Mouse (Mus musculus): ENCODE measurements around the gene Aph1c. TPM values are rescaled to one million over a fixed set of nuclear protein-coding genes. Genes with fewer than 3 reads are reported as not detected.
A peak's percentile ranks its signal among the peaks of the same experiment; 100 is the strongest.
"Not testable (repeated sequence)": the region's sequence is repeated elsewhere in the genome, so short reads cannot be mapped to it uniquely, and the experiment has no call there.

Gene Aph1c
- polyA plus RNA-seq, 1 experiment from 2014 or later = 4.0 TPM

DNA sequence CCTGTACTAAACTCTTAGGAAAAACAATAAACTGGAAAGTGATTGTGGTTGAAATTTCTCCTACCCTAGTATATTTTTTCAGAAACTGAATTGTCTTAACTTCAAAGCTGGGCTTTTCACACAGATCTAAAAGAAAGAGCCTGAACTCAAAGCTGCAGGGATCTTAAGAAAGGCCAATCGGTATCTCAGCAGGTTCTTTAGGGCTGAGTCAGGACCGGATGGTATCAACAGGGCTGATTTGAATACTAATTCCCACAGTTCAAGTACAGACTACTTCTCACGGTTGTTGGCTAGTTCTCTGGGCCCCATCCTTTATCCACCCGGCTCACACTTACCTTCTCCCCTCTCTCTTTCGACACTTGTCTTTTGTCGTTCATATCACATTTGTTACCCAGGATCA lies 18.1 kb upstream of the Aph1c start:
- H3K27me3 ChIP-seq (ENCODE audit: control insufficient read depth, insufficient read depth, low read length) = no peaks in the 10 kb centered on the region
- no peak overlapping the region for H3K27ac ChIP-seq (ENCODE audit: low read depth, low read length)
- H3K4me2 ChIP-seq (ENCODE audit: low read depth, low read length) = no peak overlapping the region
- H3K36me3 ChIP-seq (ENCODE audit: control insufficient read depth, insufficient read depth, low read length) = peaks cover 2% of the 10 kb centered on the region; the same call in 1 of the 2 replicates
- H3K4me3 ChIP-seq (ENCODE audit: low read depth, low read length) = no peak overlapping the region
- no peaks in the 10 kb centered on the region for H3K4me1 ChIP-seq (ENCODE audit: control insufficient read depth, insufficient read depth, low read length)
- no peaks in the 10 kb centered on the region for H3K9me3 ChIP-seq (ENCODE audit: control insufficient read depth, low read length)
- H3K9ac ChIP-seq (replicated peaks; ENCODE audit: low read depth, low read length) = no peak overlapping the region
- no peak for ATAC-seq (ENCODE audit: low read depth)
- WGBS = 19% methylated on average over 6 of the region's 6 CpGs

DNA sequence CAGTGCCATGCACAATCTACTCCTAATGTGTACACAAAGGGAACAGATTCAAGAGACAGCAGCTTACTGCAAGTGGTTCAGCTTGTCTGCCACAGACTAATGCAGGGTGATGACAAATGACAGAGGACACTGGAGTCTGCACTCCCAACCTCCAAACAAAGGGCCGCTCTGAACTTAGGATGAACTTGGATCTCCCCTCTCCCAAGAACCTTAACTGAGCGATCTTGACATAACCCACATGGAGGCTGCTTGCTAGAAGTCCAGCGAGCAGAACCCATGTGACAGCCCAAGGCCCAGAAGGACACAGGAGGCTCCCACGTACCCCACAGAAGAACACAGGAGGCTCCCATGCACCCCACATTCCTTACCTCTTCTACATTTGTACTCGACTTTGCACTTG lies 16.4 kb upstream of the Aph1c start:
- ATAC-seq (ENCODE audit: low read depth) = no peak

DNA sequence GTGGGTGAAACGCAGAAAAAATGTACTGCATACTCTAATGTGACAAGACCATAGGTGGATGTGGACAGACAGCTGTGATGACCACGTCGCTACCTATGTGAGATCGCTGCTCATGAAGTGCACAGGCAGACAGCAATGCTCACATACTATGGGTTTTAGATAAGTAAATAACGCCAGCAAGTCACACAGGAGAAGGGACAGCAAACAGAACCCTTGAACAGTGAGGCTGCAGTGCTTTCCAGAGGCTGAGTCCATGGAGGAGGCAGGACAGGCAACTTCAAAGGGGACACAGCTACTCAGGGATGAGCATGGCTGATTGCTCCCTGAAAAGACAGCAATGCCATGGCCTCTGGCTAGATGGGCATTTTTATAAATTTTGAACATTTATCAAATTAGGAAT lies 12.3 kb upstream of the Aph1c start:
- Histone ChIP-seq H3K4me3 (ENCODE audit: low read depth, low read length) (no peak overlapping the region), H3K27ac (ENCODE audit: low read depth, low read length) (no peak overlapping the region), H3K4me2 (ENCODE audit: low read depth, low read length) (no peak overlapping the region), H3K4me1 (ENCODE audit: control insufficient read depth, insufficient read depth, low read length) (no peaks in the 10 kb centered on the region), H3K9me3 (ENCODE audit: control insufficient read depth, low read length) (no peaks in the 10 kb centered on the region), H3K27me3 (ENCODE audit: control insufficient read depth, insufficient read depth, low read length) (no peaks in the 10 kb centered on the region), H3K9ac (replicated peaks; ENCODE audit: low read depth, low read length) (no peak overlapping the region), H3K36me3 (ENCODE audit: control insufficient read depth, insufficient read depth, low read length) (peaks cover 11% of the 10 kb centered on the region; the same call in 1 of the 2 replicates)
- whole genome bisulfite sequencing = 95% methylated on average over 5 of the region's 5 CpGs
- ATAC-seq (ENCODE audit: low read depth) = no peak

More for the DNA sequence above, 16.4 kb upstream of the Aph1c start:
- no peaks in the 10 kb centered on the region for H3K4me1 ChIP-seq (ENCODE audit: control insufficient read depth, insufficient read depth, low read length)
- peaks cover 11% of the 10 kb centered on the region; the same call in 1 of the 2 replicates for H3K36me3 ChIP-seq (ENCODE audit: control insufficient read depth, insufficient read depth, low read length)
- H3K27me3 ChIP-seq (ENCODE audit: control insufficient read depth, insufficient read depth, low read length) = no peaks in the 10 kb centered on the region
- 80% methylated on average over 5 of the region's 5 CpGs for WGBS
- H3K4me3 ChIP-seq (ENCODE audit: low read depth, low read length) = no peak overlapping the region
- H3K27ac ChIP-seq (ENCODE audit: low read depth, low read length) = no peak overlapping the region
- no peak overlapping the region for H3K4me2 ChIP-seq (ENCODE audit: low read depth, low read length)
- no peak overlapping the region for H3K9ac ChIP-seq (replicated peaks; ENCODE audit: low read depth, low read length)
- no peaks in the 10 kb centered on the region for H3K9me3 ChIP-seq (ENCODE audit: control insufficient read depth, low read length)

DNA sequence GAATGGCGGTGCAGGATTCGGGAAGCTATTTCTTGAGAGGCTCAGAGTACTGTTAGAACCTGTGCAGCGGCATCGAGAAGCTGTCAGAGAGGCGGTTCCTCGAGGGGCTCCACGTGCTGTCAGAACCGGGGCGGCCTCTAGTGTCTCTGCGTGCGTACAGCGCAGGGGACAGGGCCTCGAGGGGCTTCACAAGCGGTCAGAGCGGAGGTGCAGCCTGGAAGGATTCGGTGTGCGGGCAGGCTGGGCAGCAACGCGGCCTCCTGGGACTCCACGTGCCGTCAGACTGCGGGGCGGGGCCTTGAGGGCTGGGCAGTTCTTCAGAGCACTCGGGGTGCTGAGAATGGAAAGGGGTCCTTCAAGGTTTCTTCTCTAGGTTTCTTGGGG lies 563 bp upstream of the Aph1c start:
- no peaks in the 10 kb centered on the region for H3K36me3 ChIP-seq (ENCODE audit: control insufficient read depth, insufficient read depth, low read length)
- peak overlapping the region; percentile 89 for H3K4me2 ChIP-seq (ENCODE audit: low read depth, low read length)
- H3K4me1 ChIP-seq (ENCODE audit: control insufficient read depth, insufficient read depth, low read length) = peaks cover 6% of the 10 kb centered on the region
- H3K27ac ChIP-seq (ENCODE audit: low read depth, low read length) = no peak overlapping the region
- ATAC-seq (ENCODE audit: low read depth) = peak; percentile 80
- H3K9me3 ChIP-seq (ENCODE audit: control insufficient read depth, low read length) = no peaks in the 10 kb centered on the region
- peak overlapping the region; percentile 51 for H3K4me3 ChIP-seq (ENCODE audit: low read depth, low read length)
- no peaks in the 10 kb centered on the region for H3K27me3 ChIP-seq (ENCODE audit: control insufficient read depth, insufficient read depth, low read length)
- peak overlapping the region; percentile 47 for H3K9ac ChIP-seq (replicated peaks; ENCODE audit: low read depth, low read length)
- 0% methylated on average over 24 of the region's 24 CpGs for WGBS

DNA sequence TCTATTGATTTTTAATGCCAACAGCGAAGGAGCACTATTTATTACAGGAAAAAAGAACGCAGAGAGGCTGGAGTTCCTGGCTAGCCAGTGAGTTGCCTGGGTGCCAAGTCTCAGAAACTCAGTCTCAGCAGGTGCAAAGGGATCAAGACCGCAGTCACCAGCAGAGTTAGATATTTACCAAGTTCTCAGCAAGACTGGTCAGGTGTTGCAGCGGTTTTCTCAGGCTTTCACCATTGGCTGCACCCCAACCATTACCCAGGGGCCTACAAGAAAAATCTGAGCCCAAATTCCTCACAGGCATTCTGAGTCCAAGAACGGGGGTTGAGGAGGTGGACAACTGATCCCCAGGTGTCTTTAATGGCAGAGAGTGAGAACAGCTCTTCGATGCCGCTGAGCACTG lies 675 bp downstream of the Aph1c start:
- no peaks in the 10 kb centered on the region for H3K9me3 ChIP-seq (ENCODE audit: control insufficient read depth, low read length)
- H3K27me3 ChIP-seq (ENCODE audit: control insufficient read depth, insufficient read depth, low read length) = no peaks in the 10 kb centered on the region
- H3K9ac ChIP-seq (replicated peaks; ENCODE audit: low read depth, low read length) = peak overlapping the region; percentile 51
- peak overlapping the region; percentile 89 for H3K4me2 ChIP-seq (ENCODE audit: low read depth, low read length)
- H3K27ac ChIP-seq (ENCODE audit: low read depth, low read length) = no peak overlapping the region
- peaks cover 6% of the 10 kb centered on the region for H3K4me1 ChIP-seq (ENCODE audit: control insufficient read depth, insufficient read depth, low read length)
- no peak for ATAC-seq (ENCODE audit: low read depth)
- 18% methylated on average over 7 of the region's 7 CpGs for WGBS
- H3K36me3 ChIP-seq (ENCODE audit: control insufficient read depth, insufficient read depth, low read length) = no peaks in the 10 kb centered on the region
- peak overlapping the region; percentile 51 for H3K4me3 ChIP-seq (ENCODE audit: low read depth, low read length)

DNA sequence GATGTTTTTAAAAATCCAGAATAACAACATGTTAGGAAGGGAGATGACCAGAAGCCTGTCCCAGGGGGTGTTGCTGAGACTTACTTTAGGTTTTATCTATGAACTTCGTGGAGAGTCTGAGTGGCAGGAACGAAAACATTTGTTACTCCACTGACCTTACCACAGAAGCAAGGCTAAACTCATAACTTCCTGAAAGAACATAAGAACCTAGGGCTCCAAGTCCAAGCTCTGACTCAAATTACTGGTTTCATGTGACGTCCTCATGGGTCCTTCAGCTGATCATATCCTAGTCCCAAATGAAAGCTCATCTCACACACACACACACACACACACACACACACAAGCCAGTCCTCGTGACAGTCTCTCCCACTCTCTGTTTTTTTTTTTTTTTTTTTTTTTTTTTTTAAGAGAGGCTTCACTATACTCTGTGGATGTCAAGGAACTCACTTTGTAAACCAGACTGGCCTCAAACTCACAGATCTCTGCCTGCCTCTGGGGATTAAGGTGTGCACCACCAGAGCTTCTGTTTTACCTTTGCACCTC lies 2.1 kb downstream of the Aph1c start:
- WGBS = 73% methylated on average over 4 of the region's 4 CpGs
- Histone ChIP-seq H3K4me3 (ENCODE audit: low read depth, low read length) (no peak overlapping the region), H3K9me3 (ENCODE audit: control insufficient read depth, low read length) (no peaks in the 10 kb centered on the region), H3K4me1 (ENCODE audit: control insufficient read depth, insufficient read depth, low read length) (peaks cover 6% of the 10 kb centered on the region), H3K36me3 (ENCODE audit: control insufficient read depth, insufficient read depth, low read length) (no peaks in the 10 kb centered on the region), H3K27me3 (ENCODE audit: control insufficient read depth, insufficient read depth, low read length) (no peaks in the 10 kb centered on the region), H3K27ac (ENCODE audit: low read depth, low read length) (no peak overlapping the region), H3K4me2 (ENCODE audit: low read depth, low read length) (no peak overlapping the region), H3K9ac (replicated peaks; ENCODE audit: low read depth, low read length) (no peak overlapping the region)
- ATAC-seq (ENCODE audit: low read depth) = no peak

DNA sequence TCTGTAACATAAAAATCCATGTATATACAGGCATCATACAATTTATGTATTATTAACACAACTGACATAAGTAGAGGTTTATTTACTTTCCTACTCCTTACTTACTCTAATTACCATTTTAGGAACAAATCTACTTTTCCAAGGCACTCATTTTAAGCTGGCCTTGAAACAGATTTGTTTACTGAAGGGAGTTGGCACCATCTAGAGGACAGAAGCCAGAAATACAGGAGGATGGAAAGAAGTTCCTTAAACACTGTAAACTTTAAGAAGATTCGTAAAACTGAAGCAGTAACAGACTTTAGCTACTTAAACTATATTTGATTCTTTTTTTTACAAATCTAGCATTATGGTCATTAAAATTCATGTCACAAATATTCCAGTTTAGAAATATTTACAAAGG lies 8.5 kb downstream of the Aph1c start:
- H3K4me1 ChIP-seq (ENCODE audit: control insufficient read depth, insufficient read depth, low read length) = no peaks in the 10 kb centered on the region

DNA sequence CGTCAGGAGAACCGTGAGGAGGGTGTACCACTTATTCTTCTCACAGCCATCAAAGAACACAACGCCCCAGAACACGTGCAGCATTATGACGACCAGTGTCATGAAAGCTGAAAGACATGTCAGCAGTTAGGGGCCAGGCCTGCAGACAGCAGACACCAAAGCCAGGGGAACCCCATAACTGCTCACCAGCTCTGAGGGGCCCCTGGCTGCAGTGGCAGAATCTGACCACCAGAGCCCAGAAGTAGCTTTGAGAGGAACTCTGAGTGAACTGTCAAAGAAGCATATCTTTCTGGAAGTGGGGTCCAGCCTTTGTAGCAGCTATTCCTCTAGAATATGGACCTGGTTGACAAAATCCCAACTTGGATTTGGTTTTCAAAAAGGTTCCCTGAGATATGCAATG lies 12.3 kb downstream of the Aph1c start:
- ATAC-seq (ENCODE audit: low read depth); H3K9me3 ChIP-seq (ENCODE audit: control insufficient read depth, low read length); H3K27ac ChIP-seq (ENCODE audit: low read depth, low read length); H3K27me3 ChIP-seq (ENCODE audit: control insufficient read depth, insufficient read depth, low read length); H3K4me1 ChIP-seq (ENCODE audit: control insufficient read depth, insufficient read depth, low read length); H3K4me2 ChIP-seq (ENCODE audit: low read depth, low read length); H3K36me3 ChIP-seq (ENCODE audit: control insufficient read depth, insufficient read depth, low read length); H3K9ac ChIP-seq (replicated peaks; ENCODE audit: low read depth, low read length); H3K4me3 ChIP-seq (ENCODE audit: low read depth, low read length): not testable (repeated sequence)
- no CpG with 5 or more reads among the region's 5 CpGs for WGBS

More for the DNA sequence above, 8.5 kb downstream of the Aph1c start:
- H3K27me3 ChIP-seq (ENCODE audit: control insufficient read depth, insufficient read depth, low read length) = no peaks in the 10 kb centered on the region
- 29% methylated on average over 1 of the region's 1 CpGs for WGBS
- no peak overlapping the region for H3K4me3 ChIP-seq (ENCODE audit: low read depth, low read length)
- H3K4me2 ChIP-seq (ENCODE audit: low read depth, low read length) = no peak overlapping the region
- no peak overlapping the region for H3K9ac ChIP-seq (replicated peaks; ENCODE audit: low read depth, low read length)
- no peaks in the 10 kb centered on the region for H3K36me3 ChIP-seq (ENCODE audit: control insufficient read depth, insufficient read depth, low read length)
- H3K27ac ChIP-seq (ENCODE audit: low read depth, low read length) = no peak overlapping the region
- no peaks in the 10 kb centered on the region for H3K9me3 ChIP-seq (ENCODE audit: control insufficient read depth, low read length)
- no peak for ATAC-seq (ENCODE audit: low read depth)

DNA sequence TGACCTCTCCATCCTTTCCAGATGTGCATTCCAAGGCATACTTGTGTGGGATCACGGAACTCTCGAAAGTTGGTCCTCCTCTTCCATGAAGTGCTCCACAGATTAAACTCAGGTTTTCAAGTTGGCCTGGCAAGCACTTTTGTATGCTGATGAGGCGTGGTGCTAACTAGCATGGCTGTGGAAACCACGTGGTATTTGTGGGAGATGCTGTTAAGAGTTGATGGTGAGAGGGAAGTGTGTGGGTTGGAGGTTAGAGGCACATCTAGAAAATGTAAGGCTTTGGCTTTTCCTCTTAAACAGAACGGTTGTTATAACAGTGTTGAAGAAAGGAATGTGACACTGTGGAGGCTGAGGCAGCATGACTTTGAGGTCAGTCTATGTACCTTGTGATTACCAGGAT lies 13.5 kb downstream of the Aph1c start:
- Histone ChIP-seq H3K27ac (ENCODE audit: low read depth, low read length) (no peak overlapping the region), H3K4me1 (ENCODE audit: control insufficient read depth, insufficient read depth, low read length) (no peaks in the 10 kb centered on the region)
- 85% methylated on average over 5 of the region's 5 CpGs for WGBS

More for the DNA sequence above, 13.5 kb downstream of the Aph1c start:
- no peak overlapping the region for H3K4me2 ChIP-seq (ENCODE audit: low read depth, low read length)
- H3K9ac ChIP-seq (replicated peaks; ENCODE audit: low read depth, low read length) = no peak overlapping the region
- no peaks in the 10 kb centered on the region for H3K27me3 ChIP-seq (ENCODE audit: control insufficient read depth, insufficient read depth, low read length)
- H3K4me3 ChIP-seq (ENCODE audit: low read depth, low read length) = no peak overlapping the region
- ATAC-seq (ENCODE audit: low read depth) = no peak
- H3K9me3 ChIP-seq (ENCODE audit: control insufficient read depth, low read length) = no peaks in the 10 kb centered on the region
- no peaks in the 10 kb centered on the region for H3K36me3 ChIP-seq (ENCODE audit: control insufficient read depth, insufficient read depth, low read length)

Measured in neural tube, embryonic 14.5 days (tissue).